Mouse (Mus musculus): ENCODE results near the gene Bud31.

DNA sequence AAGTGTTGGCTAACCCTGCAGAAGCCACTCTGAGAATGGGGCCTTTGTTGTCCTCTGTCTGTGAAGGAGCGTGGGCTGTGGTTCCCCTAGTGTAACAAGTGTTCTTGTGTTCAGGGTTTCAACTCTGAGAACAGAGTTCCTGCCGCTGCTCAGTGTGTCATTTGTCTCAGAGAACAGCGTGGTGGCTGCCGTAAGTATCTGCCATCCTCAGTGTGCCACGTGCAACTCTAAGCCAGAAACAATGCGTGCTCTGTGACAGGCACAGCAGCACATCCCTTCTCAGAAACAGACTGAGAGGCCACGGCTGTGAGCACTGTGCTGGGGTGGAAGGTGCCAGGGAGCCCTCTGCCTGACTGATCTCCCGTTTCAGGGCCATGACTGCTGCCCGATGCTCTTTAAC, 35.8 kb upstream of the Bud31 start:
- TF ChIP-seq CTCF (IDR thresholded peaks at IDR 0.05; ENCODE audit: borderline replicate concordance, insufficient read depth, low read length) (no peak), POLR2A (IDR thresholded peaks at IDR 0.05; ENCODE audit: low read depth, low read length) (no peak)
